Mouse (Mus musculus): Measurements from ENCODE around the gene H2-Ab1. TPM values are rescaled to one million over a fixed set of nuclear protein-coding genes. Genes with fewer than 3 reads are reported as not detected.
"Not testable (repeated sequence)": the region's sequence is repeated elsewhere in the genome, so short reads cannot be mapped to it uniquely, and the experiment has no call there.

The H2-Ab1 gene
- polyA plus RNA-seq, 1 experiment from 2014 or later: 4.5 TPM

- DNase-seq (ENCODE audit: low spot score) (peak; percentile 1), ATAC-seq (ENCODE audit: insufficient read depth, low FRiP score, low TSS enrichment) (no peak)
- no peaks in the 10 kb centered on the region for H3K9me3 ChIP-seq (ENCODE audit: control insufficient read depth, low read length)
- H3K27ac ChIP-seq (ENCODE audit: low read depth, low read length): no peak overlapping the region
- H3K4me3 ChIP-seq (ENCODE audit: low read depth, low read length): no peak overlapping the region
- H3K4me1 ChIP-seq (ENCODE audit: control insufficient read depth, insufficient read depth, low read length): no peaks in the 10 kb centered on the region
- H3K36me3 ChIP-seq (ENCODE audit: control insufficient read depth, insufficient read depth, low read length): no peaks in the 10 kb centered on the region
- H3K4me2 ChIP-seq (ENCODE audit: low read depth): no peak overlapping the region
- H3K27me3 ChIP-seq (ENCODE audit: control insufficient read depth, insufficient read depth, low read length): peaks cover 21% of the 10 kb centered on the region
- H3K9ac ChIP-seq (ENCODE audit: low read length): no peak overlapping the region
- 85% methylated on average over 8 of the region's 8 CpGs for WGBS
Observed at GRCm38 (mm10) chr17:34217216-34217928, 40.1 kb upstream of the H2-Ab1 start.

GRCm38 (mm10) chr17:34217986-34218385, 39.5 kb upstream of the H2-Ab1 start:
- Histone ChIP-seq H3K27ac (ENCODE audit: low read depth, low read length) (no peak overlapping the region), H3K27me3 (ENCODE audit: control insufficient read depth, insufficient read depth, low read length) (peaks cover 15% of the 10 kb centered on the region), H3K9me3 (ENCODE audit: control insufficient read depth, low read length) (no peaks in the 10 kb centered on the region), H3K9ac (ENCODE audit: low read length) (no peak overlapping the region), H3K36me3 (ENCODE audit: control insufficient read depth, insufficient read depth, low read length) (no peaks in the 10 kb centered on the region), H3K4me3 (ENCODE audit: low read depth, low read length) (no peak overlapping the region), H3K4me2 (ENCODE audit: low read depth) (no peak overlapping the region), H3K4me1 (ENCODE audit: control insufficient read depth, insufficient read depth, low read length) (no peaks in the 10 kb centered on the region)
- 88% methylated on average over 5 of the region's 5 CpGs for WGBS
- DNase-seq (ENCODE audit: low spot score) (no peak), ATAC-seq (ENCODE audit: insufficient read depth, low FRiP score, low TSS enrichment) (no peak)

GRCm38 (mm10) chr17:34218675-34219074, 38.8 kb upstream of the H2-Ab1 start:
- WGBS: 92% methylated on average over 11 of the region's 11 CpGs
- no peaks in the 10 kb centered on the region for H3K36me3 ChIP-seq (ENCODE audit: control insufficient read depth, insufficient read depth, low read length)
- no peak for ATAC-seq (ENCODE audit: insufficient read depth, low FRiP score, low TSS enrichment)

GRCm38 (mm10) chr17:34219096-34219495, 38.4 kb upstream of the H2-Ab1 start:
- ATAC-seq (ENCODE audit: insufficient read depth, low FRiP score, low TSS enrichment): not testable (repeated sequence)

More at GRCm38 (mm10) chr17:34218675-34219074, 38.8 kb upstream of the H2-Ab1 start:
- no peak for DNase-seq (ENCODE audit: low spot score)
- Histone ChIP-seq H3K9ac (ENCODE audit: low read length) (no peak overlapping the region), H3K27ac (ENCODE audit: low read depth, low read length) (no peak overlapping the region), H3K4me1 (ENCODE audit: control insufficient read depth, insufficient read depth, low read length) (no peaks in the 10 kb centered on the region), H3K27me3 (ENCODE audit: control insufficient read depth, insufficient read depth, low read length) (peaks cover 10% of the 10 kb centered on the region), H3K4me2 (ENCODE audit: low read depth) (no peak overlapping the region), H3K4me3 (ENCODE audit: low read depth, low read length) (no peak overlapping the region), H3K9me3 (ENCODE audit: control insufficient read depth, low read length) (no peaks in the 10 kb centered on the region)

GRCm38 (mm10) chr17:34219801-34220200, 37.7 kb upstream of the H2-Ab1 start:
- not testable (repeated sequence) for ATAC-seq (ENCODE audit: insufficient read depth, low FRiP score, low TSS enrichment)
- WGBS: 96% methylated on average over 3 of the region's 7 CpGs

More at GRCm38 (mm10) chr17:34219096-34219495, 38.4 kb upstream of the H2-Ab1 start:
- H3K4me2 ChIP-seq (ENCODE audit: low read depth); H3K9me3 ChIP-seq (ENCODE audit: control insufficient read depth, low read length); H3K36me3 ChIP-seq (ENCODE audit: control insufficient read depth, insufficient read depth, low read length); H3K27me3 ChIP-seq (ENCODE audit: control insufficient read depth, insufficient read depth, low read length); H3K9ac ChIP-seq (ENCODE audit: low read length); H3K4me3 ChIP-seq (ENCODE audit: low read depth, low read length); H3K27ac ChIP-seq (ENCODE audit: low read depth, low read length); H3K4me1 ChIP-seq (ENCODE audit: control insufficient read depth, insufficient read depth, low read length): not testable (repeated sequence)
- 91% methylated on average over 8 of the region's 11 CpGs for WGBS
- DNase-seq (ENCODE audit: low spot score): peak; percentile 11

GRCm38 (mm10) chr17:34220401-34220800, 37.1 kb upstream of the H2-Ab1 start:
- H3K9ac ChIP-seq (ENCODE audit: low read length); H3K4me3 ChIP-seq (ENCODE audit: low read depth, low read length); H3K27me3 ChIP-seq (ENCODE audit: control insufficient read depth, insufficient read depth, low read length); H3K36me3 ChIP-seq (ENCODE audit: control insufficient read depth, insufficient read depth, low read length); H3K27ac ChIP-seq (ENCODE audit: low read depth, low read length); H3K4me1 ChIP-seq (ENCODE audit: control insufficient read depth, insufficient read depth, low read length); H3K4me2 ChIP-seq (ENCODE audit: low read depth); ATAC-seq (ENCODE audit: insufficient read depth, low FRiP score, low TSS enrichment); H3K9me3 ChIP-seq (ENCODE audit: control insufficient read depth, low read length); DNase-seq (ENCODE audit: low spot score): not testable (repeated sequence)
- WGBS: no CpG with 5 or more reads among the region's 16 CpGs

More at GRCm38 (mm10) chr17:34219801-34220200, 37.7 kb upstream of the H2-Ab1 start:
- not testable (repeated sequence) for H3K36me3 ChIP-seq (ENCODE audit: control insufficient read depth, insufficient read depth, low read length); H3K9me3 ChIP-seq (ENCODE audit: control insufficient read depth, low read length); DNase-seq (ENCODE audit: low spot score); H3K27me3 ChIP-seq (ENCODE audit: control insufficient read depth, insufficient read depth, low read length); H3K4me2 ChIP-seq (ENCODE audit: low read depth); H3K9ac ChIP-seq (ENCODE audit: low read length); H3K4me3 ChIP-seq (ENCODE audit: low read depth, low read length); H3K4me1 ChIP-seq (ENCODE audit: control insufficient read depth, insufficient read depth, low read length); H3K27ac ChIP-seq (ENCODE audit: low read depth, low read length)

- Histone ChIP-seq H3K9ac (ENCODE audit: low read length) (no peak overlapping the region), H3K36me3 (ENCODE audit: control insufficient read depth, insufficient read depth, low read length) (no peaks in the 10 kb centered on the region), H3K4me1 (ENCODE audit: control insufficient read depth, insufficient read depth, low read length) (no peaks in the 10 kb centered on the region), H3K27me3 (ENCODE audit: control insufficient read depth, insufficient read depth, low read length) (no peaks in the 10 kb centered on the region), H3K9me3 (ENCODE audit: control insufficient read depth, low read length) (no peaks in the 10 kb centered on the region), H3K4me2 (ENCODE audit: low read depth) (no peak overlapping the region), H3K27ac (ENCODE audit: low read depth, low read length) (no peak overlapping the region), H3K4me3 (ENCODE audit: low read depth, low read length) (no peak overlapping the region)
- whole genome bisulfite sequencing: 93% methylated on average over 3 of the region's 3 CpGs
- DNase-seq (ENCODE audit: low spot score): no peak
- ATAC-seq (ENCODE audit: insufficient read depth, low FRiP score, low TSS enrichment): no peak
Observed at GRCm38 (mm10) chr17:34224816-34225215, 32.7 kb upstream of the H2-Ab1 start.

- no peaks in the 10 kb centered on the region for H3K36me3 ChIP-seq (ENCODE audit: control insufficient read depth, insufficient read depth, low read length)
- no peak overlapping the region for H3K27ac ChIP-seq (ENCODE audit: low read depth, low read length)
- ATAC-seq (ENCODE audit: insufficient read depth, low FRiP score, low TSS enrichment) (no peak), DNase-seq (ENCODE audit: low spot score) (no peak)
- H3K4me2 ChIP-seq (ENCODE audit: low read depth): no peak overlapping the region
- no peaks in the 10 kb centered on the region for H3K27me3 ChIP-seq (ENCODE audit: control insufficient read depth, insufficient read depth, low read length)
- H3K9ac ChIP-seq (ENCODE audit: low read length): no peak overlapping the region
- 94% methylated on average over 8 of the region's 8 CpGs for WGBS
- no peak overlapping the region for H3K4me3 ChIP-seq (ENCODE audit: low read depth, low read length)
- H3K9me3 ChIP-seq (ENCODE audit: control insufficient read depth, low read length): no peaks in the 10 kb centered on the region
- H3K4me1 ChIP-seq (ENCODE audit: control insufficient read depth, insufficient read depth, low read length): no peaks in the 10 kb centered on the region
Observed at GRCm38 (mm10) chr17:34225426-34225825, 32.1 kb upstream of the H2-Ab1 start.

- H3K4me2 ChIP-seq (ENCODE audit: low read depth); H3K4me1 ChIP-seq (ENCODE audit: control insufficient read depth, insufficient read depth, low read length); H3K9me3 ChIP-seq (ENCODE audit: control insufficient read depth, low read length); H3K27ac ChIP-seq (ENCODE audit: low read depth, low read length); H3K4me3 ChIP-seq (ENCODE audit: low read depth, low read length); ATAC-seq (ENCODE audit: insufficient read depth, low FRiP score, low TSS enrichment); H3K9ac ChIP-seq (ENCODE audit: low read length); H3K27me3 ChIP-seq (ENCODE audit: control insufficient read depth, insufficient read depth, low read length); H3K36me3 ChIP-seq (ENCODE audit: control insufficient read depth, insufficient read depth, low read length); DNase-seq (ENCODE audit: low spot score): not testable (repeated sequence)
- WGBS: 97% methylated on average over 11 of the region's 23 CpGs
Observed at GRCm38 (mm10) chr17:34225911-34226310, 31.6 kb upstream of the H2-Ab1 start.

Data from neural tube, embryonic 11.5 days (tissue).